Mouse (Mus musculus): Measurements from ENCODE around the gene Atp6v0a2.

- TF ChIP-seq POLR2A (IDR thresholded peaks at IDR 0.05; ENCODE audit: borderline replicate concordance, low read depth, low read length) = no peak
- no peak for TF ChIP-seq CTCF (IDR thresholded peaks at IDR 0.05; ENCODE audit: low read depth, low read length)
Observed at GRCm38 (mm10) chr5:124632461-124632860, 4.1 kb downstream of the Atp6v0a2 start.

Measured in bone marrow macrophage, adult 2 months (primary cell).